Mouse (Mus musculus): ENCODE data around the gene Gm49373. TPM values are rescaled to one million over a fixed set of nuclear protein-coding genes. Genes with fewer than 3 reads are reported as not detected.
A peak's percentile ranks its signal among the peaks of the same experiment; 100 is the strongest.
"Not testable (repeated sequence)": the region's sequence is repeated elsewhere in the genome, so short reads cannot be mapped to it uniquely, and the experiment has no call there.

The Gm49373 gene
- total RNA-seq, 2 experiments from 2014 or later = 2.3 TPM; not detected in 1

DNA sequence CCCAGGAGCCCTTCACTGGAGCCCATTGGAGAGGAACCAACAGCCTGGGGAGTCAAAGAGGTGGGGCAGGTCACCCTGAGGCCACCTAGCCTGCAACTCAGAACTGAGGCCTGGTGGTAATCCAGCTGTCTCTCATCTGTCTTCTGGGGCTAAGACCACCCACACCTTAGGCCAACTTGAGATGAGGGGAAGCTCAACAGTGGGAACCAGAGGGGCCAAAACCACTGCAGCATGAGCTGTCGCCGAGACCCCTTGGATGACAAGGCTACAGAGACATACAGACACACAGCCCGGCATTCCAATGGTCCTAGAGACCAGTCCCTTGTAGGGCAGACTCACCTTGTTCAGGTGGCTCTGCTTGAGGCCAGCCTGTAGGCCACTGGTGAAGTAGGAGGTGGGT lies 2.7 kb upstream of the Gm49373 start:
- no peak for ATAC-seq (replicated peaks; ENCODE audit: low FRiP score, poor library complexity, severe bottlenecking)

DNA sequence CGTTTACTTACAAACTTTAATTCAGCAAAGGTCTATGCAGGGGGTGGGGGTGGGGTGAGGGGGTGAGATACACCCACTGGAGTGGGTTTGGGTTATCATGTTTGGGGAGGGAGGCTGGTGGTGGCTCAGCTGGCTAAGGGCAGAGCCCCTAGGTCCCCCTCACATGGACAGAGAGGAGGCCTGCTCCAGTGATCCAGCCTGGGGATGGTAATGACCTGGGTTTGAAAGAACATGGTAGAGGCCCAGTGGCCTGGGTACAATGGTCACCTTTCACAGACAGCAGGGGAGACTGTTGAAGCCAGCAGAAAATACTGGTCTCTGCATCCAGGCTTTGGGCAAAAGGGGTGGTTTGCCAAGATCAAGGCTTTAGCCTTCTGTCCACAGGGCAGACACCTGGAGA lies 1.3 kb upstream of the Gm49373 start:
- ATAC-seq (replicated peaks; ENCODE audit: low FRiP score, poor library complexity, severe bottlenecking) = no peak

DNA sequence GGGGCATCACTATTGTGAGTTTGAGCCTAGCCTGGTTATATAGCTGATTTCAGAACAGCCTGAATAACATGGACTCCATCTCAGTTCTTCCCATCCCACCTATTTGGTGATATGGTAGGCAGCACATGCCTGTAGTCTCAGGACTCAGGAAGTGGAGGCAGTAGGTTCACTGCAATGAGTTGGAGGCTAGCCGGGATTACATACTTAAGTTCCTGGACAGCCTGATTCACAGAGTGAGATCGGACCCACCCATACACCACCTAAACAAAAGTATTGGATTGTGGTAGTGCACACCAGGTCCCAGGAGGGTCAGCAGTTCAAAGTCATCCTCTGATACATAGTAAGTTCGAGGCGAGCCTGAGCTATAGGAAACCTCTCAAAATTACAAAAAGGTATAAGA lies 255 bp downstream of the Gm49373 start:
- peak; percentile 4; the same call in 1 of the 2 replicates for ATAC-seq (replicated peaks; ENCODE audit: low FRiP score, poor library complexity, severe bottlenecking)

DNA sequence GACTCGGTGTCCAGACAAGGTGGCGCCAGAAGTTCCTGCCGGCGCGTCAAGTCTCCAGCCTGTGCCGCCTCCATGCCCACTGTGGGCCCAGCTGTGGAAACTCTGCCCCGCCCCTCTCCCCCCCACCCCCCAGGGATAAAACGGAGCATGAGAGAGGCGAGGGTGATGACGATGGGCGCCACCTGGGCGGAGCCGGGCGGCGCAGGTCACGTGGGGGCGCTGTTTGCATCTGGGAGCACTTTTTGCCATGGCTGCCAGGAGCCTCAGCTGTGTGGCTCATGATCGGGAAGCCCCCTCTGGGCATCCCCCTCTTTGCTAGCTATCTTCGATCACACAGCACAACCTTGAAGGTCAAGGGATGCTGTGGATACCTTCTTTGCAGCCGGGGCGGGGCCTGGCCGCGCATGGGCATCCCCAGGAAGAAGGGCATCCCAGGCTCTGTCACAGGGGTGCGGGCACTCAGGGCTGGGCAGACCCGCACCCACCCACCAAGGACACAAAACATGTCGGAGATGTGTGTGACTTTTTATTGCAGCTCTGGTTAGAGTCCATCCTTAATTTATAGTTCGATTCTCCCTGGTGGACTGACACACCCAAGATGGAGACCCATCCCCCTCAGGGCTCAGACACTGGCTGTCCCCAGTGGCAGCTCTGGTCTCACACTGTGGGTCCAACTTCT lies 5.8 kb downstream of the Gm49373 start, which contains the start of gene Zglp1:
Gene Zglp1 (minus strand): TSS at position 88 of the 679 bp plus-strand sequence.
- no peak for ATAC-seq (replicated peaks; ENCODE audit: low FRiP score, poor library complexity, severe bottlenecking)

DNA sequence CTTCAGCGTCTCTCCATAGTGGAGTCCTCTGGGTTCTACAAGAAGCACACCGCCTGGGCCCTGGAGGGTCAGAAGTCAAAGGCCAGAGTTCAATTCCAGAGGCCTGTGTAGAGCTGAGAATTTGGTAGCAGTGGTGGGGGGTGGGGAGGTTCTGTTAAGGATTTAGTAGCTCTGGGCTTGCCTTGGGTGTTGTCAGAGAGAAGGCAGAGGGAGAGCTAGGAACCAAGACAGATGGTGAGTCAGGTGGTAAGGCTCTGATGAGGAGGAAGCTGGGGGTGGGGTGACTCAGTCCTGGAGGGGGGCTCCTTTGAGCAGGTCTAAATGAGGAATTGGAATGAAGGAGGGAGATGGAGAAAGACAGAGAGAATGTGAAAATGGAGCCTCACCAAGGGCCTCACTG lies 10.0 kb downstream of the Gm49373 start:
- ATAC-seq (replicated peaks; ENCODE audit: low FRiP score, poor library complexity, severe bottlenecking) = no peak

DNA sequence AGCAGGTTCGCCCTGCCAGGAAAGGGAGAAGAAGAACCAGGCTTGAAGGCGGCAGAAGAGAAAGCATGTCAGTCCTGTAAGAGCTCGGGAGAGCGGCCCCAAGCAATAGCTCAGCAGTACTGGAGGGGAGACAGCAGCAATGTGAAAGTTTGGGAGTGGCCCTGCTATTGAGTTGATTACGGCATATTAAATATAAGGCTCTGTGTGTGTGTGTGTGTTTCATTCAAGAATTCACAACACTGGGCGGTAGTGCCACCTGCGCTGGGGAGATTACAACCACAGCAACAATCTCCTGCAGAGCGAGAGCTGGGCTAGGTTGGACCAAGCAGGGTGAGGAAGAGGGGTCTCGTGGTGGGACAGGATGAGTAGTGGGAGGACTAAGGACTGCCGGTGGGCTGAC lies 21.3 kb downstream of the Gm49373 start:
- ATAC-seq (replicated peaks; ENCODE audit: low FRiP score, poor library complexity, severe bottlenecking) = peak; percentile 52

DNA sequence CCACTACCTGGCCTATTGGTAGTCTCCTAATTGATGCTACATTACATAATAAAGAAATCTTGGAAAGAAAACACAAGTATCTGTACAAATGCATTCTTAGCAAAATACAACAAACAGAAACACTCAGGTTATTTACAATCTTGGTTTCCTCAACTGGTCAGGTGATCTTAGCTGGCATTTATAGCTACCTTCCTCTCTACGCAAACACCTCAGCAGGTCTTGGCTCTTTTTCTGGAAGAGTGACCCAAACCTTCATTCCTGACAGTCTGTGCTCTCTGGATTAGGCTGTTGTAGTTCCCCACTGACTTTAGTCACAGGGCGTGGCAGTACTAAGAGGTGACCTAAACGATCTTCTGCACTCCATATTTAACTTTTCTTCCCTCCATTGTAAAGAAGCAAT lies 27.7 kb downstream of the Gm49373 start:
- ATAC-seq (replicated peaks; ENCODE audit: low FRiP score, poor library complexity, severe bottlenecking) = no peak

DNA sequence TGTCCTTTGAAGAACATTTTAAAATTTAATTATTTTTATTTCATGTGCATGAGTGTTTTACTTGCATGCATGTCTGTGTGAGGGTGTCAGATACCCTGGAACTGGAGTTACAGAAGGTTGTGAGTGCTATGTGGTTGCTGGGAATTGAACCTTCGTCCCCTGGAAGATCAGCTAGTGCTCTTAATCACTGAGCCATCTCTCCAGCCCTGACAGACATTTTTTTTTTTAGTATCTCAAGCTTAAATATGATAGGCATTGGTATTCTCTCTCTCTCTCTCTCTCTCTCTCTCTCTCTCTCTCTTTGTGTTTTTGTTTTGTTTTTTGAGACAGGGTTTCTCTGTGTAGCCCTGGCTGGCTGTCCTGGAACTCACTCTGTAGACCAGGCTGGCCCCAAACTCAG lies 28.1 kb downstream of the Gm49373 start:
- not testable (repeated sequence) for ATAC-seq (replicated peaks; ENCODE audit: low FRiP score, poor library complexity, severe bottlenecking)

DNA sequence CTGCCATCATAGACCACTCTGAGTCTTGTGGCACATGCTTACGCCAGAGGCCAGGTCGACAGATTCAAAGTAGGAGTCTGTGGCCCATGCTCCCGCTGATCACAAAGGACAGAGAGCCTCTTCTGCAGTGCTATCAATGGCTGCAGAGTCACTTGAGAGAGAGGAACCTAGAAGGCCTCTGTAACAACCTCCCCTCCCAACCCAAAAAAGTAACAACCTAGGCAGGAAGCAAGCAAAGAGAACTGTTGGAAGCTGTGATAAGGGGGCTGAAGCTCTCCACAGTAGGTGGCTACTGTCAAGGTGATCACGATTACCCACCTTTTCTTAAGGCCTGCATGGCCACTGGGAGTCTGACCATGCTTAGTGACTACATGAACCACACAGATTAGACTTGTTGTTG lies 29.3 kb downstream of the Gm49373 start:
- no peak for ATAC-seq (replicated peaks; ENCODE audit: low FRiP score, poor library complexity, severe bottlenecking)

DNA sequence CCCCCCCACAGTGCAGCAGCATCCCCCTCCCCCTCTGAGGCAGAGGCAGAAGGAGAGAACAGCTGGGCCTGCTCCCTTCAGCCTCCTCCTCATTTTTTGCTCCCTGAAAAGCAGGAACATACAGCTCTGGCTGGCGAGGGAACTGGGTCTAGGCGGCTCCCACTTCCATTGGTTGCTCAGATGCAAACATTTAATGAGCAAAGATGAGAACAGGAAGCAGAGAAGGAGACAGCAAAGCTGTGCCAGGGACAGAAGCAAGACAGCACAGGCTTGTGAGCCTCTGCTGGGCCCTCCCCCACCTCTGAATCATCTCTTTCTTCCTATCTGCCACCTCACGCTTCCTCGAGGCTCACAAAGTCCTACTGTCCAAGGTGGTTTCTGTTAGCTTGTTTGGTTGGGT lies 31.6 kb downstream of the Gm49373 start:
- ATAC-seq (replicated peaks; ENCODE audit: low FRiP score, poor library complexity, severe bottlenecking) = no peak

DNA sequence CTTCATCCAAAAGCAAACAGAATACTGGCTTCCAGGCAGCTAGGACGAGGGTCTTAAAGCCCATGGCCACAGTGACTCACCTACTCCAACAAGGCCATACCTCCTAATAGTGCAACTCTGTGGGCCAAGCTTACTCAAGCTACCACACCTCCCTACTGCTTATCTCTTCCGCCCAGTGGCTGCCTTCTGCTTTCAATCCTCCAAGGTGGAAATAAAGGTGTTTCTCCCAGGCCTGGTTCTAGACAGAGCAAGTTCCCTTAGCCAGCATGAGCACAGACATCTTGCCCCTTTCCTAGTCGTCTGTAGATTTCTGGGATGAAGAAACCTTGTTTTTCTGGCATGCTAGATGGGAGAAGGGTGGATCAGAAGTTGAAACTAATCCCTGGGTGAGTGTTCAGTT lies 33.1 kb downstream of the Gm49373 start:
- peak; percentile 87 for ATAC-seq (replicated peaks; ENCODE audit: low FRiP score, poor library complexity, severe bottlenecking)

DNA sequence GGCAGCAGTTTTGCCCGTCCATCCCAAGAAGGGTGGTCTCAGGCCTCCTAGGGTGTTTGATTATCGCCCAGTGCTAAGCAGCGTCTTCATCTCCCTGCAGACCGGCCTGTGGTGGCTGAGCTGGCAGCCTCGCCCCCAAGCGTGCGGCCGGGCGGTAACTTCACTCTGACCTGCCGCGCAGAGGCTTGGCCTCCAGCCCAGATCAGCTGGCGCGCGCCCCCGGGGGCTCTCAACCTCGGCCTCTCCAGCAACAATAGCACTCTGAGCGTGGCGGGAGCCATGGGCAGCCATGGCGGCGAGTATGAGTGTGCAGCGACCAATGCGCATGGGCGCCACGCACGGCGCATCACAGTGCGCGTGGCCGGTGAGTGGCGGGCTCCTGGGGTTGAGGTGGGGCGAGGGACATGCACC lies 35.4 kb downstream of the Gm49373 start:
- no peak for ATAC-seq (replicated peaks; ENCODE audit: low FRiP score, poor library complexity, severe bottlenecking)

DNA sequence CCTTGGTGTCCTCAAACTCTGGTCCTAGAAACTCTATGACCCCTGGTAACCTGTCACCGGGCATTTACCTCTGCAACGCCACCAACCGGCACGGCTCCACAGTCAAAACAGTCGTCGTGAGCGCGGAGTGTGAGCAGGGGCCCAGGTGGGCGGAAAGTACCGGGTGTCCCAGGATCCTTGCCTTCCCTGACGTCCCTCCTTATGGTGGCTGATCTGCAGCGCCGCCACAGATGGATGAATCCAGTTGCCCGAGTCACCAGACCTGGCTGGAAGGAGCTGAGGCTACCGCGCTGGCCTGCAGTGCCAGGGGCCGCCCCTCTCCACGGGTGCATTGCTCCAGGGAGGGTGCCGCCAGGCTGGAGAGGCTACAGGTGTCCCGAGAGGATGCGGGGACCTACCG lies 36.2 kb downstream of the Gm49373 start:
- ATAC-seq (replicated peaks; ENCODE audit: low FRiP score, poor library complexity, severe bottlenecking) = no peak

DNA sequence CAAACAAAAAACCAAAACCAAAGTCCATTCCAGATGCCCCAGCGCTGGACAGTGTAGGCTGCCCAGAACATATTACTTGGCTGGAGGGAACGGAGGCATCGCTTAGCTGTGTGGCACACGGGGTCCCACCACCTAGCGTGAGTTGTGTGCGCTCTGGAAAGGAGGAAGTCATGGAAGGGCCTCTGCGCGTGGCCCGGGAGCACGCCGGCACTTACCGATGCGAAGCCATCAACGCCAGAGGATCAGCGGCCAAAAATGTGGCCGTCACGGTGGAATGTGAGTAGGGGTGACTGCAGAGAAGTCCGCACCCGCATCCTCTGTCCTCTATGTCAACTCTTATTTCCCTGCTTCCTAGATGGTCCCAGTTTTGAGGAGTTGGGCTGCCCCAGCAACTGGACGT lies 36.7 kb downstream of the Gm49373 start:
- ATAC-seq (replicated peaks; ENCODE audit: low FRiP score, poor library complexity, severe bottlenecking) = no peak

DNA sequence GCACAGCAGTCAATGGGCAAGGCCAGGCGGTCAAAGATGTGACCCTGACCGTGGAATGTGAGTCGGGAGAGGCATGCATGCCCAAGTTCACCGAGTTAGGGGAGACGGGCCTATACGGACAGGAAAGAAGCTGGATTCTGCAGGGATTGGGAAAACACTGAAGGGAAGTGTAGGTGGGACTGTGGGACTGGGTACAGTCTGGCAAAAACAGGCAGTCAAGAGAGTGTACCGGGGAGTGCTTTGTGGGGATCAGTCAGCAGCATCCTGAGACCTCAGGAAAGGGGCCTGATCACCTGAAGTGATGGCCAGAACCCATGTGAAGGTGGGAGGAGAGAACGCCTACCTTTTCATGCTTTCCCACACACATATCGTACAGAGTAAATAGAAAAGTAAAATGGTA lies 37.3 kb downstream of the Gm49373 start:
- ATAC-seq (replicated peaks; ENCODE audit: low FRiP score, poor library complexity, severe bottlenecking) = no peak

DNA sequence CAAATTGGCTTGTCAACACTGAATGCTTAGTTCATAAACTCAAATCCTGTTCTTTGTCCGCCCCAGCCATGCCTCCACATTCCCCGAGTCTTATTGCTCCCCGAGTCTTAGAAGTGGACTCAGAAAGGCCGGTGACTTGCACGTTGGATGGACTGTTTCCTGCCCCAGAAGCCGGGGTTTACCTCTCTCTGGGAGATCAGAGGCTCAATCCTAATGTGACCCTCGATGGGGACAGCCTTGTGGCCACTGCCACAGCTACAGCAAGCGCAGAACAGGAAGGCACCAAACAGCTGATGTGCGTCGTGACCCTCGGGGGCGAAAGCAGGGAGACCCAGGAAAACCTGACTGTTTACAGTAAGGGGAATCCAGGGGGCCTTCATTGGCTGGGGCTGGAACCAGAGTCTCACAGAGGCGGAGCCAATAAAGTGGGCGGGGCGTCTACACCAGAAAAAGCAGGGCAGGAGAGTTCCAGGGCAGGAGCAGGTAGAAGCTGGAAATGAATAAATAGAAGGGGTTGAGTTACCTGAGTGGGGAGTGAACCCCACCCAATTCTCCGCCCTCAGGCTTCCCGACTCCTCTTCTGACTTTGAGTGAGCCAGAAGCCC lies 38.3 kb downstream of the Gm49373 start:
- no peak for ATAC-seq (replicated peaks; ENCODE audit: low FRiP score, poor library complexity, severe bottlenecking)

DNA sequence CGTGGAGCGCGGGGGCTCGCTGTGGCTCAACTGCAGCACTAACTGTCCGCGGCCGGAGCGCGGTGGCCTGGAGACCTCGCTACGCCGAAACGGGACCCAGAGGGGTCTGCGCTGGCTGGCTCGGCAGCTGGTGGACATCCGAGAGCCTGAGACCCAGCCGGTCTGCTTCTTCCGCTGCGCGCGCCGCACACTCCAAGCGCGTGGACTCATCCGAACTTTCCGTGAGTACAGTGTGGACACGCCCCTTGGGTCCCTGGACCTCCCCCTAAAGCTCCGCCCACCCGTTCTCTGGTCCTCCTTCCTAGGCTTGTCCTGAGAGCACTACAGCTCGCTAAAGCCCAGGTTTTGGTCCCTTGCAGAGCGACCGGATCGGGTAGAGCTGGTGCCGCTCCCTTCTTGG lies 39.8 kb downstream of the Gm49373 start:
- peak; percentile 44 for ATAC-seq (replicated peaks; ENCODE audit: low FRiP score, poor library complexity, severe bottlenecking)

DNA sequence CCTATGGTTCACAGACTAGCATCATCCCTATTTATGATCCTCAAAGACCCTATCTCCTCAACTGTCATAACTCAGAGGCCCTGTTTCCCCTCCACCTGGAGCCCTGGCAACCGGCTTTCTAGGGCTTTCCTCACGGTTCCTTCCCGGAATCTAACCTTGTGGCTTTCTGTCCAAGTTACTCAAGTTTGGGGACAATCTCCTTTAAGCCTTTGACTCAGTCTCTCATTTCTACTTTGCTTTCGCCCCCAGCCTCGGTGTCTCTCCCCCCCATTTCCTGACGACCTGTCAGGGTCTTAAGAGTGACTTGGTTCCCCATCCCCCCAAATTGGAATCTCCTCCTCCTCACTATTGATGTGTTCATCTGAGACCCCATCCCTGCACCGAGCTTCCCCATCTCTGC lies 40.4 kb downstream of the Gm49373 start:
- ATAC-seq (replicated peaks; ENCODE audit: low FRiP score, poor library complexity, severe bottlenecking) = no peak

DNA sequence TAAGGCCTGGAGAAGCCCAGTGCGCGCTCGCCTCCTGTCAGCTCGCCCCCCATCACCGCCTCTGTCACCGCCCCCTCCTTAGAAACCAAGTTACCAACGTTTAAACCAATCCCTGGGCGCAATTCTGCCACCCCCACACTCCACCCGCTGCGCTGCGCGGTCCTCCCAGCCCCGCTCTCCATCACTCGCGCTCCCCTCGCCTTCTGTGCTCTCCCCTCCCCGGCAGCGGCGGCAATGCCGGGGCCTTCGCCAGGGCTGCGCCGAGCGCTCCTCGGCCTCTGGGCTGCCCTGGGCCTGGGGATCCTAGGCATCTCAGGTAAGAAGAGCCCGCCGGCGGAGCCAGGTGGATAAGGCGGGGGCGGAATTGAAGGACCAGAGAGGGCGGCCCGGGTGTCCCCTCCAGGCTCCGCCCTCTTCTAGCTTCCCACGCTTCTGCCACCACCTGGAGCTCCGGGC lies 41.0 kb downstream of the Gm49373 start, which contains the start of gene Icam5:
Gene Icam5 (plus strand): TSS at position 178 of the 456 bp plus-strand sequence.
- no peak for ATAC-seq (replicated peaks; ENCODE audit: low FRiP score, poor library complexity, severe bottlenecking)

DNA sequence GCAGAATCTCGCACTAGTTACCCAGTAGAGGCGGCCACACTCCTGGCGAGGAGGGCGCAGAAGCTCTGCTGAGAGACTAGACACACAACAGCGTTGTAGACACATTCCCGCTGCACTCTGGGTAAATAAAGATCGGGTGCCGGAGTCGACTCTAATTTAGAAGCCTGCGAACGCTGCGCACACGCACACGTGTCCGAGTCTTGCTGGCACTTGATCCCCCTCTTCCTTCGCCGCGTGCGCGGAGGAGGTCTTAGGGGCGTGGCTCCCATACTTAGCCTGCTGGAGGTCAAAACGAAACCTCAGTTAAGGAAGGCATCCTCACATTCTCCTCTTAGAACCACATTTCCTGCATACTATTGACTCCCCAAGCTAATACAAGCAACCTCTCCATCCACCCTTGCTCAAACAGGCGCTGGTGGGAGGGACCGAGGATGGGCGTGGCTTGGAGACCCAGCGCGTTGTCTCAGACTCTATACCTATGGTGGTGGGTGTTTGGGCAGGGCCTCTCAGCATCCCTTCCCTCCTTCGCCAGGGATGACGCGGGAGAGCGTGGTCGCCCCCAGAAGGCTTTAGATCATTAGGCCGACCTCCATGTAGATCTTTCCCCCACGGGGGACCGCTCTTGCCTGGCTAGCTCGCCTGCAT lies 41.5 kb downstream of the Gm49373 start:
- ATAC-seq (replicated peaks; ENCODE audit: low FRiP score, poor library complexity, severe bottlenecking) = peak; percentile 6

DNA sequence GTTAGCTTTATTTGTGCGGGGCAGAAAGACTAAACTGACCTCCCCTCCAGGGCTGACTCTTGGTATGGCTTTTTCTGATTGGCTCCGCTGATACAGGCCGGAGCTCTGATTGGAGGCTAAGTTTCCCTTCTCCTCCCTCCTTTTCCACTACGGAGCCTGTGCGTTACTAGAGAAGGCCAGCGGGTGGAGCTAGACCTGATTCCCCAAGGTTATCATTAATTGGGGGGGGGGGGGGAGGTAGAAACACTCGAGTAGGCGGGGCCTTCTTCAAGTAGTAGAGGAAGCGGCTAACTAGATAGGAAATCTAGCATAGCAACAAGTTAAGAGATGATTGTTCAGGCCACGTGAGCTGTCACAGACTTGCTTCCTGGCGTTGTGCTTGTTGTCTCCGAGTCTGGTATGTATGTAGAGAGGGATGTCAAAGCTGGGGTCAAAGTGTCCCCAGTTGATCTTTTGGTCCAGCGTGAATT lies 42.1 kb downstream of the Gm49373 start:
- ATAC-seq (replicated peaks; ENCODE audit: low FRiP score, poor library complexity, severe bottlenecking) = peak; percentile 61

All from erythroblast, adult 5-6 weeks (primary cell).